Mouse (Mus musculus) ES-Bruce4 (cell line): Measurements from ENCODE around the gene Cyp2j12.

Source experiments
- CTCF ChIP-seq: IDR thresholded peaks from one replicate; pipeline ENCODE4 v1.8.1; 2011; ENCODE audit warnings: low read depth, low read length
- EP300 ChIP-seq: IDR thresholded peaks from 2 replicates; pipeline ENCODE4 v1.6.1; 2011; ENCODE audit warnings: low read depth, low read length; ENCODE audit not compliant: insufficient read depth
- POLR2A ChIP-seq: IDR thresholded peaks from one replicate; pipeline ENCODE4 v1.8.1; 2011; ENCODE audit warnings: low read length; ENCODE audit not compliant: insufficient read depth

DNA sequence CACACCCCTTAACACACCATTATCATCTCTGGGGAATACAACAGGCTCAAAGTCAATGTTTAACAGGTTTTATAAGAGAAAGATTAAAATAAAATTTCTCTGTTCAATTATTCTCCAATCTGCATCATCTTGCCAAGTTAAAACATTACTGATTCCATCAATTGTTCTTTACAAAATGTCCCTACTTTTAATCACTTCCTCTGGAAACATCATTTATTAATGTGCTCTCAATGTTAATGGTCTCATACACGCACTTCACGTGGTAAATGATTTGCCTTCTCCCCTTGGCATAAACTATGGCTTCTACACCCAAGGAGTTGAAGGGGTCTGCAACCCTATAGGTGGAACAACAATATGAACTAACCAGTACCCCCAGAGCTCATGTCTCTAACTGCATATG lies 80.8 kb downstream of the Cyp2j12 start:
- TF ChIP-seq CTCF, result no peak
- no peak for TF ChIP-seq EP300
- no peak for TF ChIP-seq POLR2A
